Mouse (Mus musculus) lung, postnatal 0 days (tissue): ENCODE measurements around the gene Yipf2.

Experiments used
- CTCF ChIP-seq: IDR thresholded peaks from 2 replicates; pipeline ENCODE4 v1.5.1; 2016; ENCODE audit warnings: antibody characterized with exemption, mild to moderate bottlenecking
- EP300 ChIP-seq: IDR thresholded peaks from 2 replicates; pipeline ENCODE4 v1.6.1; 2016; ENCODE audit warnings: antibody characterized with exemption, mild to moderate bottlenecking, control low read depth

GRCm38 (mm10) chr9:21593122-21593721 is 594 bp upstream of the Yipf2 start:
- TF ChIP-seq CTCF, result no peak
- TF ChIP-seq EP300, result no peak
